8 mouse cellular contexts compared by ENCODE assay signal in the genomic region with DNA sequence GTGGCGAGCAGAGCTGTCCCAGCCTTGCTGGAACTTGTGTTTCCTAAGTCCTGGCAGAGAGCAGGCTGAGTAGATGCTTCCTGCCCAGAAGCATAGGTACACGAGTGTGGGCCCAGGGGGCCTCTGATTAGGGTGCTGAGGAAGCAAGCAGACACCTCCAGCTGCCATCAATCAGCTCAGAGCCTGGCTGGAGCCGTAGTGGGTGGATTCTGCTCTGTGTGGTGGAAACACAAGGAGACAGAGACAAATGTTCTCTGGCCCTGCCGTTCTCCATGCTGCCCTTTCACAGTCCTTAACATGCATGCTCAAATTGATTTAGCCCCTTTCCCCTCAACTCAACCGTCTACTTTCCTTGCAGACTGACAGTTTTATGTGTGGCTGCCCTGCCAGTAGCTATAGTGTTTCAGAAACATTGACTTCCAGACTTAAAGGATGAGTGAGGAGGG.
DNase-seq lines count a peak whose midpoint lies in the region; ATAC-seq lines count a peak whose summit lies in the region.

No protein-coding gene starts in this region.

- ATAC-seq in heart, embryonic 11.5 days (replicated peaks; ENCODE audit: insufficient number of reproducible peaks, low FRiP score, low TSS enrichment), result no peak

- WGBS in heart, embryonic 11.5 days (ENCODE audit: insufficient replicate concordance), result 23% methylated on average over 5 of the region's 5 CpGs

- peak; percentile 97 for DNase-seq in heart, adult 11 months
- DNase-seq in forelimb bud, embryonic 11.5 days (ENCODE audit: low read depth, low spot score), result peak; percentile 54
- peak; percentile 58 for DNase-seq in kidney, adult 18-20 months
- peak; percentile 67 for DNase-seq in lung, postnatal 36 days
- DNase-seq in layer of hippocampus, postnatal 25 days (ENCODE audit: extremely low spot score in 1 of 2, low spot score in 1 of 2), result no peak
- DNase-seq in T-cell, adult 2 months (ENCODE audit: low spot score), result no peak
- DNase-seq in right cerebral cortex, postnatal 25 days, result no peak

- no peak overlapping the region for H3K9ac ChIP-seq in heart, embryonic 11.5 days (ENCODE audit: low read depth, low read length)

- H3K9me3 ChIP-seq in heart, embryonic 11.5 days (replicated peaks; ENCODE audit: control insufficient read depth, low read length), result no peaks in the 10 kb centered on the region

- H3K4me1 ChIP-seq in heart, embryonic 11.5 days (ENCODE audit: control insufficient read depth, insufficient read depth, low read length), result peaks cover 19% of the 10 kb centered on the region

- H3K36me3 ChIP-seq in heart, embryonic 11.5 days (ENCODE audit: control insufficient read depth, insufficient read depth, low read length), result no peaks in the 10 kb centered on the region

- H3K27me3 ChIP-seq in heart, embryonic 11.5 days (ENCODE audit: control insufficient read depth, insufficient read depth, low read length), result no peaks in the 10 kb centered on the region

- H3K4me3 ChIP-seq in heart, embryonic 11.5 days (ENCODE audit: low read depth, low read length), result no peak overlapping the region

- no peak overlapping the region for H3K27ac ChIP-seq in heart, embryonic 11.5 days (ENCODE audit: low read depth, low read length)

- H3K4me2 ChIP-seq in heart, embryonic 11.5 days, result no peak overlapping the region

Comparison
In these comparisons a context has a peak if more than half of its experiments do, and no peak if none do; other contexts are left out.
1. DNase-seq: peak in heart, adult 11 months (single experiment), forelimb bud, embryonic 11.5 days (single experiment), kidney, adult 18-20 months (single experiment) and lung, postnatal 36 days (single experiment); none in layer of hippocampus, postnatal 25 days (0 of 2), T-cell, adult 2 months (single experiment) and right cerebral cortex, postnatal 25 days (single experiment).